Mouse (Mus musculus): Measurements from ENCODE around the gene Abhd16a.
A peak's percentile ranks its signal among the peaks of the same experiment; 100 is the strongest.

Gene Abhd16a

DNA sequence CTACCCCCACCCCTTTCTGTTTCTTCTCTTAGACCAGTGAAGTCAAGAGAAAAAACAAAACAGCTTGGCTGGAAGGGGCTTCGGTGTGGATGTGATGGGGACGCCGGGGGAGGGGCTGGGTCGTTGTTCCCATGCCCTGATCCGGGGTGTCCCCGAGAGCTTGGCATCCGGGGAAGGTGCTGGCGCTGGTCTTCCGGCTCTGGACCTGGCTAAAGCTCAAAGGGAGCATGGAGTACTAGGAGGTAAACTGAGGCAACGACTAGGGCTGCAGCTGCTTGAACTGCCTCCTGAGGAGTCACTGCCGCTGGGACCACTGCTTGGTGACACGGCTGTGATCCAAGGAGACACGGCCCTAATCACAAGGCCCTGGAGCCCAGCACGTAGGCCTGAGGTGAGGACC, 29.0 kb upstream of the Abhd16a start:
- no peak for DNase-seq (ENCODE audit: low spot score)

- no peak for DNase-seq (ENCODE audit: low spot score)
Measured at GRCm38 (mm10) chr17:35060737-35061297, 28.2 kb upstream of the Abhd16a start.

GRCm38 (mm10) chr17:35061299-35061698, 27.8 kb upstream of the Abhd16a start:
- DNase-seq (ENCODE audit: low spot score) = no peak

GRCm38 (mm10) chr17:35063466-35063865, 25.6 kb upstream of the Abhd16a start:
- no peak for DNase-seq (ENCODE audit: low spot score)

DNA sequence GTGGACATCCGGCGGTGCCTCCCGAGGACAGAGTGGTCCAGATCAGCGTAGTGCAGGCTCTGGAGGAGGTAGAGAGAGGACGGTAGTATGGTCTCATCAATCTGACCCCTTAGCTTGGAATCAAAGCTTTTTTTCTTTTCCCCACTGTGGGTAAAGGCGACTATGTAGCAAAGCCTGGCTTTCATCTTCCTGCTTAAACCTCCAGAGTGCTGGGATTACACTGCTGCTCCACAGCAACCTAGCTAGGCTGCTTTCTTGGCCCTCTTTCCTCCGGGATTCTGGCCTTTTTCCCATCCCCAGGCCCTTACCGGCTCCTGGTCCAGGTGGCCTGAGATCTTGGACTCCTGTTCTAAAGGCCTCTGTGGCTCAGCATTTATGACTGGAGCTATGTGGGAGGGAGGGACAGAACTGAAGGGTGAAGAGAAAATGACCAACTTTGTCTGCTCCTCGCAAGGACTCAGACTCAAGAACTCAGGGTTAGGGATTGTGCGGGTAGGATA, 24.6 kb upstream of the Abhd16a start:
- DNase-seq (ENCODE audit: low spot score) = no peak

- peak; percentile 68 for DNase-seq (ENCODE audit: low spot score)
Measured at GRCm38 (mm10) chr17:35064951-35065947, 23.8 kb upstream of the Abhd16a start, which contains the start of gene Ly6g6c. TSS of gene Ly6g6c (plus strand) at chr17:35065388.

- no peak for DNase-seq (ENCODE audit: low spot score)
Measured at GRCm38 (mm10) chr17:35066084-35066483, 23.0 kb upstream of the Abhd16a start, which contains the start of gene Mpig6b. TSS of gene Mpig6b (minus strand) at chr17:35066184.

- no peak for DNase-seq (ENCODE audit: low spot score)
Measured at GRCm38 (mm10) chr17:35068213-35068914, 20.7 kb upstream of the Abhd16a start.

DNA sequence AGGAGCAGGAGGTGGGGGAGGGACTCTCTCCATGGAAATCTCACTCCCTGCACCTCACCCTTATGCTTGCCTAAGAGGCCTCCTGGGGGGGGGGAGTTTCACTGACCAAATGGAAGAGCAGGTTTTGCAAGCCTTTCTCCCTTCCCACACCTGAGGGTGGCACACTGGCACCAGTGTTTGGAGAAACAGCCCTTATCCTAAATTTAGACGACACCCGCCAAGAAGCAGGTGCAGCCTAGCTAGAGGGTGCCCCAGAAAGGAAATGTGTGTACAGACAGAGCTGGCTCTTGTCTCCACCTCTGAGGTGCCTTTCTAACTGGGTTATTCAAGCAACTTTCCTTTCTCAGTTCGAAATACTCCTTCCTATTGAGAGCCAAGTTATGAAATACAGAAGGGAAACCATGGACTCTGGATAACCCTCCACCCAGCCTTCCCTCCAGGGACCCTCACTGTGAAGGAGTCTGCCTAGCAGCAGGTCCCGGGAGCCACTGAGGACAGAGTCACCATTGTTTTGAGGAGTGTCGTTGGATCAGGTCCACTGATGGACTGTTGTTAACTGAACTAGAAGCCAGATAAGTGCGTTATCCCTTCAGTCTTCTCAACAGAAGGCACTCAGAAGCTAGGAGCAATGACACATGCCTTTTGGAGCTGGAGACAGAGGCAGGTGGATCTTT, 18.4 kb upstream of the Abhd16a start:
- DNase-seq (ENCODE audit: low spot score) = no peak

DNA sequence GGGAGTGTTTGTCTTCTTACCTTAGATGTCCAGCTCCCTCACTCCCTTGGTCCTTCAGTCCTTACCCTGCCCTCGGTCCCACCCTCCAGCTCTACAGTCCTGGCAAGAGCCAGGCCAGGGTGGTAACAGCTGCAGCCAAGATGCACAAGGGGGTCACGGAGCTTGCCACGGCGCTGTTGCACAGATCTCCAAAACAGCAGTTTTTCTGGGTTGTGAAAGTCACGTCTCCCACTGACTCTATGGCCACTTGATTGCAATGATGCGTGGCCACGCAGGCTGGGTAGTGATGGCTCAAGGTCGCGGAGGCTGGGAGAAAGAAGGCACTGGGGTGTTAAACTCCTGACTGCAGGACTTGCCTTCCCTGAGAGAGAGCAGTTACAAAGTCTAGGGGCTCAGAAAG, 17.6 kb upstream of the Abhd16a start:
- DNase-seq (ENCODE audit: low spot score) = no peak

- no peak for DNase-seq (ENCODE audit: low spot score)
Measured at GRCm38 (mm10) chr17:35074097-35074496, 15.0 kb upstream of the Abhd16a start.

GRCm38 (mm10) chr17:35076507-35077176, 12.4 kb upstream of the Abhd16a start, which contains the start of gene Ly6g6e:
TSS of gene Ly6g6e (plus strand) at chr17:35076902.
- no peak for DNase-seq (ENCODE audit: low spot score)

DNA sequence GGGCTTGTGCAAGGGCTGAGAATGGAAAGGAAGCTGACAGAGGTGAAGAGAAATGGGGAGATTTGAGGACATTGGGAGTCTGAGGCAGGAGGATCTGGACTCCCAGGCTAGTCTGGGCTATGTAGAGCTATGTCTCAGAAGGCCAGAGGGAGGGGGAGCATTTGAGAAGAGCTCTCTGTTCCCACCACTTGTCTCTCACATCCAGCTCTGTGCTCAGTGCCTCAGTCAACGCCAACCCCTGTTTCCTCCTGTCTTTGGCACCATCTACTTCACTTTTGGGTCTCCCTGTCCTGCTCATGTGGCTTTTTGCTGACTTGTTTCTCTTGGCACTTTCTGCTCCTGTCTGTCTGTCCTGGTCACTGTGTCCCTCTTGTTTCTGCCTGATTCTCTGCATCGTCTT, 11.8 kb upstream of the Abhd16a start:
- DNase-seq (ENCODE audit: low spot score) = no peak

GRCm38 (mm10) chr17:35077786-35078233, 11.3 kb upstream of the Abhd16a start, which contains the start of gene Ly6g6d:
TSS of gene Ly6g6d (minus strand) at chr17:35078065.
- peak; percentile 61 for DNase-seq (ENCODE audit: low spot score)

DNA sequence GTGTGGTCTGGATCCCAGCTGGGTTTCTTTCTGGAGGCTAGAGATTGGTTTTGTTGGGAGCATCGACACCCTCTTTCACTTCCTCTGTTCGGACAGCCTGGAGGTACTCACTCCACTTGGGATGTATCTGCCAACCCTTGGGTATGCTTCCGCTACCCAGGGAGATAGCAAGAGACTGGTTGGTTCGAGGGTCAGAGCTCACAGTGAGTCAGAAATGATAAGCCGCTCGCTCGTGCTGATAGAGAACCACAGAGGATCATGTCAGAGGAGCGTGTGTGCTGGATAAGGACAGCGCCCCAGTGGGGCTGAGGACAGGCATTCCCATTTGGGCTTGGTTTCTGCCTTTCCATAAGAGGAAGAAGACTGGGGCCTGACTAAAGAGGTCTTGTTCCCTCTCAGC, 9.3 kb upstream of the Abhd16a start:
- DNase-seq (ENCODE audit: low spot score) = no peak

GRCm38 (mm10) chr17:35080248-35080647, 8.8 kb upstream of the Abhd16a start:
- no peak for DNase-seq (ENCODE audit: low spot score)

- DNase-seq (ENCODE audit: low spot score) = no peak
Measured at GRCm38 (mm10) chr17:35080710-35081109, 8.4 kb upstream of the Abhd16a start.

- DNase-seq (ENCODE audit: low spot score) = no peak
Measured at GRCm38 (mm10) chr17:35082841-35083576, 6.1 kb upstream of the Abhd16a start.

- DNase-seq (ENCODE audit: low spot score) = no peak
Measured at GRCm38 (mm10) chr17:35083929-35084497, 5.0 kb upstream of the Abhd16a start.
